Mouse (Mus musculus) cerebellum, adult 11-12 months (tissue): ENCODE data around the gene Slc35f1.

ENCODE experiments used
- DNase-seq: peaks from one replicate; pipeline ENCODE4 v3.0.0; 2022

The Slc35f1 gene

GRCm38 (mm10) chr10:52690334-52690991 is at the start of gene Slc35f1:
TSS of gene Slc35f1 (plus strand) at chr10:52690533.
- DNase-seq = peak; percentile 23

GRCm38 (mm10) chr10:52671234-52671633 is 19.1 kb upstream of the Slc35f1 start:
- DNase-seq = no peak

DNA sequence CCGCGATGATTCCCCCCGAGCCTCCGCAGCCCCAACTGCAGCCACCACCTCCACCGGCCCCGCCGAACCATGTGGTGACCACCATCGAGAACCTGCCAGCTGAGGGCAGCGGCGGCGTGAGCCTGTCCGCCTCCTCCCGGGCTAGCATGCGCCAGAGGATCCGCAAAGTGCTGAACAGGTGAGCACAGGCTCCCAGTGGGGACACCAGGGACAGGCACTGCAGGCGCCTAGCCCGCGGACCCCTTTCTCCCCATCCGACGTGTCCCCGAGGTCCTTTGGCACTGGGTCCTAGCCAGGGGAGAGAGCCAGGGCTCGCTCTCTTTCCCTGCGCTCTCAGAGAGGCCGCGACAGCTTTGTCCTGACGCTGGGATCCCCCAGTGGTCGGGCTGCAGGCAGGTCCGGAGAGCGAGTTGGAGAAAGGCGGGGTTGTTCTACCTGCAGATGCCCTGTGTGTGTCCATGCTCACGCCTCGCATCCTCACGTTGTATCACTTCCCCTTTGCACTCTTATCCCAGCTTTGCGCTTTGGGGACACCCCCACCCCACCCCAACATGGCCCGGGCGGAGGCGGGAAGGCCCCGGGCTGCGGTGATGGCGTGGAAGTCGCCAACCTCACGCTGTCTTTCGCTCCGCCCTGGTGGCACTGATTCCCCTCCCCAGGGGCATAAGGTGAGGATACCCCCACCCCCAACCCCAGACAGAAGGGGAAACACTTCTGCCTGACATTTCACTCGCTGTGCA is 829 bp downstream of the Slc35f1 start:
- DNase-seq = peak; percentile 6

GRCm38 (mm10) chr10:52703688-52704087 is 13.4 kb downstream of the Slc35f1 start:
- DNase-seq = no peak

DNA sequence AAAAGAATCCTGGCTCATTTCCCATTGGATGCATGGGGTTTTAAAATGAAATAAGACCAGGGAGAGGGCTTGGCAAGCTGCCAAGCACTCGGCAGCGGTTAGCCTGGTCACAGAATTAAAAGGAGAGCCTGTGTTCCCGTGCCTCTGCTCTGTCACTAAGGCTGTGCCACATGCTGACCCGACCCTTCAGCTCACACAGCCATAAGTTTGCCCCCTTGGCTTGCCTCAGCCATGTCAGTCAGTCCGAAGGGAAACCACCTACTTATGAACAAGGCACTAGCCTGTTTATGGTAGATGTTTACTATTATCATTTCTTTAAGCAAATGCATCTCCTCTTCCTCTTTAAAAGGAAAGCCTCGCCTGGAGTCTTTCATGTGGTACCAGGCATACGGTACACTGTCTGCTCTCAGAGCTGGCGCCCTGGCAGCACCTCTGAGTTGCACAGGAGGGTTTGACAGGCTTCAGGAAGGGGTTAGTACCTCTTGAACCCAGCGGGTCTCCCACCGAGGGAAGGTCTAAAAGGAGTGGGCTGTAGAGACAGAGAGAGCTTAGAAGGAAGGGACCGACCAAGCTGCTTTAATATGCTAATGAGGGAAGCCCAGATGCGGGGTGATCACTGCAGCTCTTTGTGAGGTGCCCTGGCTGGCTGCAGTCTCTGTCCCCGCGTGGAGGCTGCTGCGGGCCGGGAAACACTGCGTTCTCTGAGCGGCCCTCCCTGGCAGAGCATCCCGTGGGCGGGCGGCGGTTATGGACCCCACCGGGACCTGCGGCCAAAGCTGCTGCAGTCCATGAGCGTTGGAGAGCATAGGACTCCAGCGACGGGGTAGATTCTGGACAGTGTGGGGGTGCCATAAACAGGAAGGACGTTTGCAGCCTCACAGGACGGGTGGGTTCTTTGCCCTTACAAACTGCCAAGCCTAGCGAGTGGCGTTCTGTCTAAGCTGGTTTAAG is 14.0 kb downstream of the Slc35f1 start:
- peak; percentile 4 for DNase-seq

DNA sequence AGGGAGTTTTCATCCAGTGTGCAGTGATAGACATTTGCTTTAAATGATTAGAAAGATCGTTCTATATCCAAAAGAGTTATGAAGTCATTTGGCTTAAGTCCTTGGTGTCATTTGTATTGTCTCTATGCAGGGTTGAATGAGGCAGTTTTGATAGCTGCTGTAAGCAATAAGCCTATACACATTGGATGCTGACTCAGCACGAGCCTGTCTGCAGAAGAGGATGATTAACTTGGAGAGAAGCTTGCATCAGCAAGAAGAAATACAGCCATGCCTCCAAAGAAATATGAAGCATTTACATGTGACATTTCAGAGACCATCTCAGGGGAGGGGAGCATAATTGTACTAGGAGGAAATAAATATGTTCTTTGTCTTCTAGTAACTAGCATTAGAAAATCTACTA is 19.1 kb downstream of the Slc35f1 start:
- no peak for DNase-seq

GRCm38 (mm10) chr10:52712166-52712565 is 21.8 kb downstream of the Slc35f1 start:
- DNase-seq = no peak

GRCm38 (mm10) chr10:52714557-52714956 is 24.2 kb downstream of the Slc35f1 start:
- DNase-seq = no peak

- DNase-seq = no peak
Observed at GRCm38 (mm10) chr10:52715146-52715545, 24.8 kb downstream of the Slc35f1 start.

DNA sequence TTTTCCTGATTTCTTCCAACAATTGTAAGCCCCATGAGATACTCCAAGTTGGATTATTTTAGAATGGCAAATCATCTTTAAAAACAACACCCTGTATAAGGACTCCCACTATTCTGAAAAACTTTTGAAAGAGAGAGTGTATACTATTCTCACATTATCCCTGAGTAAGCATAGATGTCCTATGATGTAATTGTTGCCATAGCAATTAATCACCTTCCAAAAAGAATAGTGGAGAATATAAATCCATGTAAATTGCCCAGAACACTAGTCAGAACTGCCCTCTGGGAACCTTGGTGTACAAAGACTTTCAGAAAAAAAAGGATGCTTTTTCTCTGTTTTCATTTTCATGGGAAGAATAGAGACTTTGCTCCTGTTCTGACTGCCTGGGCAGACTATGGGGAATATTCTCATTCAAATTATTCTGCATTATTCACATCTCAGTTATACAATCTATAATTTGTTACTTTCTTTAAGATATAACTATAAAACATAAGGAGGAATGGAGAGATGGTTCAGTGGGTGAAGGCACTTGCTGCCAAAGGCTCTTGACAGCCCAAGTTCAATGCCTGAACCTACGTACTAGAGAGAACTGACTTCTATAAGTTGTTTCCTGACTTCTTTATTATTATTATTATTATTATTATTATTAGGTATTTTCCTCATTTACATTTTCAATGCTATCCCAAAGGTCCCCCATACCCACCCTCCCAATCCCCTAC is 28.0 kb downstream of the Slc35f1 start:
- DNase-seq = no peak

DNA sequence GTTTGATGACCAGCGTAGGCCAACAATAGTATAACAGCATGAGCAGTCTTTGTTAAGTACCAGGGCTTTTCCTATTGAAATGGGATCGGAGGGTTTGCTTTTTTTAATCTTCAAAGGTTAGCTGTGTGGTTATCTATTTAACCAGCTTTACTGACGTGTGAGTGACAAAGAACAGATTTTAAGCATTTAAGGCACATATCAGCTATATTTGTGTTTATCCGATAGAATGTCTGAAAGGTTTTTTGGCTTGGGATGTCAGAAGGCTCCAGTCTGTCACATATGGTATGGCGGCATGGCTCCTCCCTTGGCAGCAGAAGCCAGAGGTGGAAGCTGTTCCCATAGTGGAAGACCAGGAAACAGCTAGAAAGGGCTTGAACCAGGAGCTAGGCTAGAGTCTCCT is 36.3 kb downstream of the Slc35f1 start:
- no peak for DNase-seq

DNA sequence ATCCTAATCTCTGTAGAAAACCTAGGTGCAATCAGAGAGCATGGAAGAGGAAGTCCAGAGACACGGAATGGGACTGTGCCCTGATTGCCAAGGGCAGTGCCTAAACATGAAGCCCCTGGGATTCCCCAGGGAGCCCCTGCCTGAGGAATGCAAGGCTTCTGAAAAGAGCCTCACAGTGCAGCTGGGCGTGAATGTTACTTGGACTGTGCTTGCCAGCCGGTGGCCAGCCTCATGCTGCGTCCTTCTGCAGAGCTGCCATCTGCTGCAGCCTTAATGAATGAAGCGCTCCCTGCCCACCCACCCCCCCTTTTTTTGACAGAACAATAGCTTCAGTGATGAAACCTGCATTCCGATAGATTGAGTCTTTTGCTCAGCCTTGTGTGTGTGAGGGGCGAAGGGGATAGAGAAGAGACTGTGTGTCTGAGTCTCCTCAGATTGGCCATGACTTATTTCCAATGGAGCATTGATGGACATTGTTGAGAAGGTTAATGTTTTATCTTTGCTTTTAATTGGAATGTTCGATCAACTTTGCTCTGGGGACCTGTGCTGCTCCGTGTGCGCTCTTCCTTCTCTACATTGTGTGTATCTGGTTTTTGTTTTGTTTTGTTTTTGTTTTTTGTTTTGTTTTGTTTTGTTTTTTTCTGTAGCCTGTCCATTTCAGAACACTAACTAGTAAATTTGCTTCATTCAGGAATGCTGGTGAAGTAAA is 52.5 kb downstream of the Slc35f1 start:
- DNase-seq = peak; percentile 45

DNA sequence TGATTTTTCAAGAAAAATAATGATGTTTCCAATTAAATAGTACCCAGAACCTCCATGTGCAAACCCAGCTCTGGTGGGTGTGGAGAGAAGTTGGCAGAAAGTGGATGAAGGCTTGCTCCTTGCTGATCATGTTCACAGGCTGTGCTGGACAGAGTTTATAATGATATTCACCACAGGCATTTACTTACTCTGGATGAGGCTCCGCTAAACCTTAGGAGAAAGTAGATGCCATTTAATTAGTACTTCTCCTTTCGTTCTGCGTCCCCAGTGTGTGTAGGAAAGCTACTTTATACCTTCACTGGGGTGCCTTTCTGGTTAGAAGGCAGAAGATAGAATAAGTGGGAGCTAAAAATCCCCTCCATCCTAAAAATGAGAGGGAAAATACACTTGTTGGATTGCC is 53.5 kb downstream of the Slc35f1 start:
- DNase-seq = no peak

DNA sequence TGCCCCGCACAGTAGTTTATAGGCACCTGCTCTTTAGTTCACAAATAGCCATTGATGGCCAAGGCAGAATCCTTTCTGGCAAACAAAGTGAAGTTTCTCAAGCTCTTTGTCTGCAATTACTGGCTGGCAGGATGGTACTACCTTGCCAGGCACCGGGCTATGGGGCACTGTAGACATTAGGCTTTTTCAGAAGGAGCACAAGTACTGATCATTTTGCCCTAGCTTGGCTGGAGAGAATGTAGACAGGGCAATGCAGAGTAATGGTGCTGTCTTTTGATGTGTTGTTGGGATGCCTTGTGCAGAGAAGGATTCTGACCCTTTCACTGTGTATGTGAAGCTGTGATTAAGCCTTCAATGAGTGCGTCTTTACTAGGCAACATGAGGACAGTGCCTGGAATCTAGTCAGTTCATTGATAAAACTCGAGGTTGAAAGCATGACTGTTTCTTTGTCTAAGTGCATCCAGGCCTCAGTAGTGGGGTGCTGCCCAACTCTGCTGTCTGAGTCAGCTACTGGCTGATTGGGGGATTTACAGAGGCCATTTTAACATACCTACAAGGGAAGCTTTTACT is 57.8 kb downstream of the Slc35f1 start:
- DNase-seq = no peak

- DNase-seq = no peak
Observed at GRCm38 (mm10) chr10:52755949-52756679, 65.8 kb downstream of the Slc35f1 start.

- no peak for DNase-seq
Observed at GRCm38 (mm10) chr10:52757496-52758260, 67.3 kb downstream of the Slc35f1 start.

GRCm38 (mm10) chr10:52758589-52758988 is 68.3 kb downstream of the Slc35f1 start:
- DNase-seq = no peak

DNA sequence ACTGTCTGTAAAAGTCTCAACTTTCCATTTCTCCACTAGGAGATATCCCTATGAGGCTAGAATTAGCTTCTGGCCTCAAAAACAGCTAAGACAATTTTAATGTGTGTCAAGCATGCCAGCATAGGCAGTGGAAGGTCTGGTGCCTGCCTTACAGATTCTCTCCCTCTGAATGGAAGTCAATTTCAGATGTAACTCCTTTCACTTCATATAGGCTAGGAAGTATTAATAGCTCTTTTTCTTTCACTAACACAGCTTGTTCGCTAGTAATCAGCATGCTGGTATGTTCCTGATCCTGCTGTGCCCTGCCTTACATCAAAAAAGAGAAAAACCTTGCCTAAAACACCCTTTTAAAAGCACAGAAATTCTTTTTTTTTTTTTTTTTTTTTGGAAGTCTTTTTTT is 70.2 kb downstream of the Slc35f1 start:
- no peak for DNase-seq

DNA sequence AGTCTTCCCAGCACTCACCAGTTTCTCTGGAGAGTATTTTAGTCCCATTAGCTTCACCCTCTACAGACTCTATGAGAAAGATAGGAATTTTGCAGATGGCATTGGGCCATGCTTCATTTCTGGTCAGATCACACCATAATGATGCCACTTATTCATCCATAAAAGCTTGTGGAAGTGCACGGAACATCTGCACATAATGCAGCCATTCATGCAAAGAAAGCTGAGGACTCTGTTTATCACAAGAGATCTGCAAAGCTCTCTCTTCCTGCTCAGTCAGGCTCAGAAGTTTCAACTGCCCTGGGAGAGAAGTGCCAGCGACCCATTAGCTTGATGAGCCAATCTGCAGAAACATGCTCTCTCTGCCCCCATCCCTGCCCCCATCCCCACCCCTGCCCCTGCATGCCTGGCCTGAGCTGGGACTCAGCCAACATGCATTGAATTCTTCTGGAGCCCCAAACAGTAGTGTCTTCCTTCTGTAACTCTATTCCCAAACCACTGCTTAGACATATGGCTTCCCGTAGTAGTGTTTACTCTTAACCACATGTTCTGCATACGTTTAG is 89.7 kb downstream of the Slc35f1 start:
- no peak for DNase-seq

DNA sequence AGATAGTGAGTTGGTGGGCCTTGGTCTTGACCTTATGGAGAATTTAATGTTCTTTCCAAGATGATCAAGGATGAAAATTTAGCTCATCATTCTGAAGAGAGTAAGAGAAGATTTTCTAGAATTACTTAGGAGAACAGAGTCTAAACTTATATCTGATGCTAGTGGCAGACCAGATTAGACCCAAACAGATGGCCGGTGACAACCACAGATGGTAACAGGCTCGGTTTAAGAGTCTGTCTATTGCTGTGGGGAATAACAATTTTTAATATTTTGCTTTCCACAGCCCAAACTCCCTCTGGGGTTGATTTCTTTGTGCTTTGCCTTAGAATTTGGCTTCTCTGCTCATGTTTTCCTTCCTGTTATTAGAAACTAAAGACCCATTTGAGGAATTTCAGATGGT is 96.7 kb downstream of the Slc35f1 start:
- no peak for DNase-seq
